Mouse (Mus musculus) forebrain, embryonic 14.5 days (tissue): ENCODE data around the gene Tceal9. TPM values are rescaled to one million over a fixed set of nuclear protein-coding genes. Genes with fewer than 3 reads are reported as not detected.
"Not testable (repeated sequence)": the region's sequence is repeated elsewhere in the genome, so short reads cannot be mapped to it uniquely, and the experiment has no call there.

ENCODE experiments used
- ATAC-seq: fragments of 200-750 bp; cut with Nextera tagmentation; 2 replicates; pipeline ENCODE4 v1.8.0; 2017; ENCODE audit warnings: mild to moderate bottlenecking, moderate library complexity
- DNase-seq: peaks from one replicate; pipeline ENCODE4 v3.0.0-alpha.2; 2015; ENCODE audit warnings: low spot score
- H3K27ac ChIP-seq: fragments of 300-500 bp; sonication (generic); 2 replicates; pipeline ENCODE4 v1.5.1; 2014; ENCODE audit warnings: low read depth, mild to moderate bottlenecking, control low read depth, low read length, moderate library complexity
- H3K27me3 ChIP-seq: fragments of 300-500 bp; sonication (generic); replicated peaks from 2 replicates; pipeline ENCODE4 v1.6.1; 2014; ENCODE audit warnings: low read length, control low read depth, mixed read lengths; ENCODE audit not compliant: control insufficient read depth, insufficient read depth
- H3K36me3 ChIP-seq: fragments of 300-500 bp; sonication (generic); 2 replicates; pipeline ENCODE4 v1.6.1; 2014; ENCODE audit warnings: low read length, control low read depth; ENCODE audit not compliant: control insufficient read depth, insufficient read depth
- H3K4me1 ChIP-seq: fragments of 300-500 bp; sonication (generic); 2 replicates; pipeline ENCODE4 v1.6.1; 2014; ENCODE audit warnings: antibody characterized with exemption, low read length, control low read depth; ENCODE audit not compliant: control insufficient read depth, insufficient read depth
- H3K4me2 ChIP-seq: fragments of 300-500 bp; sonication (generic); 2 replicates; pipeline ENCODE4 v1.6.1; 2014; ENCODE audit warnings: mild to moderate bottlenecking, control low read depth, low read length
- H3K4me3 ChIP-seq: fragments of 300-500 bp; sonication (generic); 2 replicates; pipeline ENCODE4 v1.5.1; 2014; ENCODE audit warnings: low read depth, low read length, control low read depth
- H3K9ac ChIP-seq: fragments of 300-500 bp; sonication (generic); 2 replicates; pipeline ENCODE4 v1.6.1; 2014; ENCODE audit warnings: mild to moderate bottlenecking, low read length, control low read depth, moderate library complexity
- H3K9me3 ChIP-seq: fragments of 300-500 bp; sonication (generic); replicated peaks from 2 replicates; pipeline ENCODE4 v1.6.1; 2016; ENCODE audit warnings: low read length, control low read depth, mixed read lengths; ENCODE audit not compliant: control insufficient read depth
- WGBS: fragments of 180-500 bp; shearing (Covaris S2); extraction: QIAGEN DNeasy Blood & Tissue Kit; methylation state at CpG from one replicate; pipeline ENCODE4 v1.1.7; 2014; 5-methylcytosine and 5-hydroxymethylcytosine counted together
- polyA plus RNA-seq: library from polyadenylated mRNA; unstranded; fragments of >200 nt; fragmentation: Nextera tagmentation; extraction: Ambion mirVana; gene quantifications from 2 replicates; pipeline ENCODE4 v1.2.1, GENCODE M21; 2014

Gene Tceal9
- 368 and 379 TPM in 2 replicates for polyA plus RNA-seq

- Histone ChIP-seq H3K4me2 (peak within 1 kb of the TSS; percentile 47), H3K27ac (peak within 1 kb of the TSS; percentile 78), H3K4me3 (peak within 1 kb of the TSS; percentile 49), H3K4me1 (no peaks in the 10 kb centered on the region), H3K9ac (peak within 1 kb of the TSS; percentile 73), H3K36me3 (peaks cover 11% of the 10 kb centered on the region; the same call in 1 of the 2 replicates), H3K9me3 (no peaks in the 10 kb centered on the region), H3K27me3 (no peaks in the 10 kb centered on the region)
- WGBS = 28% methylated on average over 20 of the region's 20 CpGs
- ATAC-seq (peak; percentile 95), DNase-seq (peak; percentile 90)
Measured at GRCm38 (mm10) chrX:136244574-136245229, at the start of gene Tceal9. TSS of gene Tceal9 (plus strand) at chrX:136245079.

- Histone ChIP-seq H3K27ac (no peak overlapping the region), H3K4me3 (no peak overlapping the region), H3K9me3 (no peaks in the 10 kb centered on the region), H3K27me3 (no peaks in the 10 kb centered on the region), H3K9ac (no peak overlapping the region), H3K4me1 (no peaks in the 10 kb centered on the region), H3K36me3 (no peaks in the 10 kb centered on the region), H3K4me2 (no peak overlapping the region)
- ATAC-seq = no peak
- 78% methylated on average over 16 of the region's 16 CpGs for WGBS
- no peak for DNase-seq
Measured at GRCm38 (mm10) chrX:136195193-136195944, 49.5 kb upstream of the Tceal9 start.

- Histone ChIP-seq H3K9ac (no peak overlapping the region), H3K9me3 (no peaks in the 10 kb centered on the region), H3K4me2 (no peak overlapping the region), H3K36me3 (no peaks in the 10 kb centered on the region), H3K27me3 (no peaks in the 10 kb centered on the region), H3K27ac (no peak overlapping the region), H3K4me3 (no peak overlapping the region), H3K4me1 (no peaks in the 10 kb centered on the region)
- DNase-seq (no peak), ATAC-seq (no peak)
- 59% methylated on average over 1 of the region's 1 CpGs for WGBS
Measured at GRCm38 (mm10) chrX:136196873-136197272, 48.0 kb upstream of the Tceal9 start.

GRCm38 (mm10) chrX:136203257-136203656, 41.6 kb upstream of the Tceal9 start:
- H3K9ac ChIP-seq = peak overlapping the region; percentile 58
- no peaks in the 10 kb centered on the region for H3K9me3 ChIP-seq
- no peaks in the 10 kb centered on the region for H3K4me1 ChIP-seq
- ATAC-seq = peak; percentile 59
- H3K4me2 ChIP-seq = peak overlapping the region; percentile 51
- WGBS = 39% methylated on average over 7 of the region's 7 CpGs
- H3K27ac ChIP-seq = no peak overlapping the region
- no peaks in the 10 kb centered on the region for H3K27me3 ChIP-seq
- peak overlapping the region; percentile 38 for H3K4me3 ChIP-seq
- DNase-seq = no peak
- H3K36me3 ChIP-seq = no peaks in the 10 kb centered on the region

GRCm38 (mm10) chrX:136203664-136204066, 41.2 kb upstream of the Tceal9 start, which contains the start of gene Tceal5:
TSS of gene Tceal5 (minus strand) at chrX:136203876.
- no peak within 1 kb of the TSS for H3K27ac ChIP-seq
- DNase-seq (peak; percentile 79), ATAC-seq (peak; percentile 95)
- H3K4me3 ChIP-seq = peak within 1 kb of the TSS; percentile 38
- H3K4me2 ChIP-seq = peak within 1 kb of the TSS; percentile 51
- no peaks in the 10 kb centered on the region for H3K4me1 ChIP-seq
- WGBS = 29% methylated on average over 9 of the region's 9 CpGs
- peak within 1 kb of the TSS; percentile 58 for H3K9ac ChIP-seq
- H3K9me3 ChIP-seq = no peaks in the 10 kb centered on the region
- H3K27me3 ChIP-seq = no peaks in the 10 kb centered on the region
- H3K36me3 ChIP-seq = no peaks in the 10 kb centered on the region

- WGBS = 78% methylated on average over 6 of the region's 6 CpGs
Measured at GRCm38 (mm10) chrX:136204406-136204805, 40.5 kb upstream of the Tceal9 start.

GRCm38 (mm10) chrX:136213396-136213795, 31.5 kb upstream of the Tceal9 start:
- Histone ChIP-seq H3K4me3 (no peak overlapping the region), H3K4me1 (no peaks in the 10 kb centered on the region), H3K27me3 (no peaks in the 10 kb centered on the region), H3K36me3 (no peaks in the 10 kb centered on the region), H3K9ac (no peak overlapping the region), H3K4me2 (no peak overlapping the region), H3K9me3 (no peaks in the 10 kb centered on the region), H3K27ac (no peak overlapping the region)
- ATAC-seq (no peak), DNase-seq (no peak)
- WGBS = 71% methylated on average over 2 of the region's 2 CpGs

More at GRCm38 (mm10) chrX:136204406-136204805, 40.5 kb upstream of the Tceal9 start:
- no peak for DNase-seq
- H3K4me2 ChIP-seq = no peak overlapping the region
- H3K4me3 ChIP-seq = no peak overlapping the region
- no peaks in the 10 kb centered on the region for H3K4me1 ChIP-seq
- H3K9ac ChIP-seq = no peak overlapping the region
- H3K27me3 ChIP-seq = no peaks in the 10 kb centered on the region
- ATAC-seq = no peak
- no peak overlapping the region for H3K27ac ChIP-seq
- no peaks in the 10 kb centered on the region for H3K36me3 ChIP-seq
- H3K9me3 ChIP-seq = no peaks in the 10 kb centered on the region

- DNase-seq, H3K36me3 ChIP-seq, H3K9me3 ChIP-seq, H3K27ac ChIP-seq, H3K27me3 ChIP-seq, H3K4me1 ChIP-seq: not testable (repeated sequence)
- Histone ChIP-seq H3K9ac (peak within 1 kb of the TSS; percentile 45; the same call in 1 of the 2 replicates), H3K4me2 (peak within 1 kb of the TSS; percentile 43), H3K4me3 (peak within 1 kb of the TSS; percentile 28)
- 43% methylated on average over 11 of the region's 67 CpGs for whole genome bisulfite sequencing
- peak; percentile 96 for ATAC-seq
Measured at GRCm38 (mm10) chrX:136214729-136215677, 29.9 kb upstream of the Tceal9 start, which contains the start of the genes Tceal7 and Bex1. TSS of gene Tceal7 (plus strand) at chrX:136214779. TSS of gene Bex1 (minus strand) at chrX:136215513.
